Mouse (Mus musculus): ENCODE measurements around the gene Dennd1b. TPM values are rescaled to one million over a fixed set of nuclear protein-coding genes. Genes with fewer than 3 reads are reported as not detected.

The Dennd1b gene
- polyA plus RNA-seq, 1 experiment from 2014 or later, result 6.1 TPM

GRCm38 (mm10) chr1:139039529-139040230 lies 76.4 kb downstream of the Dennd1b start:
- ATAC-seq, result peak; percentile 65
- H3K4me1 ChIP-seq (ENCODE audit: control insufficient read depth, insufficient read depth, low read length), result 0 out of 2 replicates have a peak, but pooled peaks cover 3% of the 10 kb centered on the region
- no peaks in the 10 kb centered on the region for H3K27me3 ChIP-seq (replicated peaks; ENCODE audit: control insufficient read depth, insufficient read depth, low read length)
- no peak overlapping the region for H3K4me3 ChIP-seq (ENCODE audit: low read depth, low read length)
- no peaks in the 10 kb centered on the region for H3K9me3 ChIP-seq (replicated peaks; ENCODE audit: control insufficient read depth, low read length)
- no peaks in the 10 kb centered on the region for H3K36me3 ChIP-seq (ENCODE audit: control insufficient read depth, insufficient read depth, low read length)
- no peak overlapping the region for H3K27ac ChIP-seq (ENCODE audit: low read depth, low read length)
- no peak overlapping the region for H3K4me2 ChIP-seq (ENCODE audit: low read length)
- H3K9ac ChIP-seq (ENCODE audit: low read length), result no peak overlapping the region
- 27% methylated on average over 7 of the region's 7 CpGs for WGBS
- peak; percentile 68 for DNase-seq (ENCODE audit: low spot score)

- Histone ChIP-seq H3K4me1 (ENCODE audit: control insufficient read depth, insufficient read depth, low read length) (peaks cover 6% of the 10 kb centered on the region), H3K36me3 (ENCODE audit: control insufficient read depth, insufficient read depth, low read length) (no peaks in the 10 kb centered on the region), H3K4me3 (ENCODE audit: low read depth, low read length) (no peak overlapping the region), H3K9ac (ENCODE audit: low read length) (no peak overlapping the region), H3K27ac (ENCODE audit: low read depth, low read length) (no peak overlapping the region), H3K4me2 (ENCODE audit: low read length) (no peak overlapping the region), H3K9me3 (replicated peaks; ENCODE audit: control insufficient read depth, low read length) (no peaks in the 10 kb centered on the region), H3K27me3 (replicated peaks; ENCODE audit: control insufficient read depth, insufficient read depth, low read length) (no peaks in the 10 kb centered on the region)
- ATAC-seq (no peak), DNase-seq (ENCODE audit: low spot score) (no peak)
- 64% methylated on average over 6 of the region's 6 CpGs for WGBS
These were observed 85.8 kb downstream of the Dennd1b start for GRCm38 (mm10) chr1:139049075-139049474.

- no peak overlapping the region for H3K4me3 ChIP-seq (ENCODE audit: low read depth, low read length)
- peak overlapping the region; percentile 7; the same call in 1 of the 2 replicates for H3K4me2 ChIP-seq (ENCODE audit: low read length)
- 58% methylated on average over 11 of the region's 11 CpGs for WGBS
- peaks cover 6% of the 10 kb centered on the region for H3K4me1 ChIP-seq (ENCODE audit: control insufficient read depth, insufficient read depth, low read length)
- ATAC-seq (peak; percentile 78), DNase-seq (ENCODE audit: low spot score) (peak; percentile 43)
- H3K9ac ChIP-seq (ENCODE audit: low read length), result no peak overlapping the region
- no peaks in the 10 kb centered on the region for H3K9me3 ChIP-seq (replicated peaks; ENCODE audit: control insufficient read depth, low read length)
- H3K27me3 ChIP-seq (replicated peaks; ENCODE audit: control insufficient read depth, insufficient read depth, low read length), result no peaks in the 10 kb centered on the region
- no peaks in the 10 kb centered on the region for H3K36me3 ChIP-seq (ENCODE audit: control insufficient read depth, insufficient read depth, low read length)
- H3K27ac ChIP-seq (ENCODE audit: low read depth, low read length), result peak overlapping the region; percentile 30; the same call in 1 of the 2 replicates
These were observed 86.7 kb downstream of the Dennd1b start for GRCm38 (mm10) chr1:139049881-139050472.

- ATAC-seq, result no peak
- Histone ChIP-seq H3K4me1 (ENCODE audit: control insufficient read depth, insufficient read depth, low read length) (peaks cover 6% of the 10 kb centered on the region), H3K4me2 (ENCODE audit: low read length) (no peak overlapping the region), H3K9me3 (replicated peaks; ENCODE audit: control insufficient read depth, low read length) (no peaks in the 10 kb centered on the region), H3K27me3 (replicated peaks; ENCODE audit: control insufficient read depth, insufficient read depth, low read length) (no peaks in the 10 kb centered on the region), H3K4me3 (ENCODE audit: low read depth, low read length) (no peak overlapping the region), H3K27ac (ENCODE audit: low read depth, low read length) (no peak overlapping the region), H3K36me3 (ENCODE audit: control insufficient read depth, insufficient read depth, low read length) (no peaks in the 10 kb centered on the region), H3K9ac (ENCODE audit: low read length) (no peak overlapping the region)
- no peak for DNase-seq (ENCODE audit: low spot score)
These were observed 89.8 kb downstream of the Dennd1b start for GRCm38 (mm10) chr1:139053003-139053402.

- H3K9ac ChIP-seq (ENCODE audit: low read length), result no peak overlapping the region
These were observed 97.1 kb downstream of the Dennd1b start for GRCm38 (mm10) chr1:139060301-139060700.

GRCm38 (mm10) chr1:139064711-139065110 lies 101.5 kb downstream of the Dennd1b start:
- Histone ChIP-seq H3K27me3 (replicated peaks; ENCODE audit: control insufficient read depth, insufficient read depth, low read length) (no peaks in the 10 kb centered on the region), H3K9ac (ENCODE audit: low read length) (no peak overlapping the region), H3K27ac (ENCODE audit: low read depth, low read length) (no peak overlapping the region), H3K36me3 (ENCODE audit: control insufficient read depth, insufficient read depth, low read length) (no peaks in the 10 kb centered on the region), H3K4me1 (ENCODE audit: control insufficient read depth, insufficient read depth, low read length) (no peaks in the 10 kb centered on the region; the same call in 1 of the 2 replicates), H3K4me3 (ENCODE audit: low read depth, low read length) (no peak overlapping the region), H3K4me2 (ENCODE audit: low read length) (no peak overlapping the region), H3K9me3 (replicated peaks; ENCODE audit: control insufficient read depth, low read length) (no peaks in the 10 kb centered on the region)
- WGBS, result 95% methylated on average over 2 of the region's 2 CpGs
- no peak for ATAC-seq
- DNase-seq (ENCODE audit: low spot score), result no peak

More at GRCm38 (mm10) chr1:139060301-139060700, 97.1 kb downstream of the Dennd1b start:
- no peak overlapping the region for H3K27ac ChIP-seq (ENCODE audit: low read depth, low read length)
- no peaks in the 10 kb centered on the region for H3K9me3 ChIP-seq (replicated peaks; ENCODE audit: control insufficient read depth, low read length)
- no peak overlapping the region for H3K4me3 ChIP-seq (ENCODE audit: low read depth, low read length)
- no peaks in the 10 kb centered on the region for H3K4me1 ChIP-seq (ENCODE audit: control insufficient read depth, insufficient read depth, low read length)
- DNase-seq (ENCODE audit: low spot score) (no peak), ATAC-seq (no peak)
- H3K4me2 ChIP-seq (ENCODE audit: low read length), result no peak overlapping the region
- 92% methylated on average over 5 of the region's 5 CpGs for WGBS
- no peaks in the 10 kb centered on the region for H3K27me3 ChIP-seq (replicated peaks; ENCODE audit: control insufficient read depth, insufficient read depth, low read length)
- H3K36me3 ChIP-seq (ENCODE audit: control insufficient read depth, insufficient read depth, low read length), result no peaks in the 10 kb centered on the region

- Histone ChIP-seq H3K27me3 (replicated peaks; ENCODE audit: control insufficient read depth, insufficient read depth, low read length) (no peaks in the 10 kb centered on the region), H3K36me3 (ENCODE audit: control insufficient read depth, insufficient read depth, low read length) (no peaks in the 10 kb centered on the region), H3K27ac (ENCODE audit: low read depth, low read length) (no peak overlapping the region), H3K9me3 (replicated peaks; ENCODE audit: control insufficient read depth, low read length) (no peaks in the 10 kb centered on the region), H3K4me1 (ENCODE audit: control insufficient read depth, insufficient read depth, low read length) (no peaks in the 10 kb centered on the region; the same call in 1 of the 2 replicates), H3K4me3 (ENCODE audit: low read depth, low read length) (no peak overlapping the region), H3K4me2 (ENCODE audit: low read length) (no peak overlapping the region), H3K9ac (ENCODE audit: low read length) (no peak overlapping the region)
- DNase-seq (ENCODE audit: low spot score) (peak; percentile 29), ATAC-seq (no peak; the same call in 1 of the 2 replicates)
- 67% methylated on average over 2 of the region's 2 CpGs for WGBS
These were observed 104.0 kb downstream of the Dennd1b start for GRCm38 (mm10) chr1:139067210-139067609.

- Histone ChIP-seq H3K36me3 (ENCODE audit: control insufficient read depth, insufficient read depth, low read length) (no peaks in the 10 kb centered on the region), H3K9me3 (replicated peaks; ENCODE audit: control insufficient read depth, low read length) (no peaks in the 10 kb centered on the region), H3K27ac (ENCODE audit: low read depth, low read length) (no peak overlapping the region), H3K9ac (ENCODE audit: low read length) (no peak overlapping the region), H3K27me3 (replicated peaks; ENCODE audit: control insufficient read depth, insufficient read depth, low read length) (no peaks in the 10 kb centered on the region), H3K4me2 (ENCODE audit: low read length) (no peak overlapping the region), H3K4me1 (ENCODE audit: control insufficient read depth, insufficient read depth, low read length) (no peaks in the 10 kb centered on the region; the same call in 1 of the 2 replicates), H3K4me3 (ENCODE audit: low read depth, low read length) (no peak overlapping the region)
- 71% methylated on average over 2 of the region's 2 CpGs for WGBS
- DNase-seq (ENCODE audit: low spot score), result no peak
- ATAC-seq, result no peak
These were observed 107.8 kb downstream of the Dennd1b start for GRCm38 (mm10) chr1:139071015-139071414.

GRCm38 (mm10) chr1:139075671-139076070 lies 112.4 kb downstream of the Dennd1b start:
- no peak for ATAC-seq
- Histone ChIP-seq H3K36me3 (ENCODE audit: control insufficient read depth, insufficient read depth, low read length) (no peaks in the 10 kb centered on the region), H3K27ac (ENCODE audit: low read depth, low read length) (no peak overlapping the region), H3K4me3 (ENCODE audit: low read depth, low read length) (no peak overlapping the region), H3K9ac (ENCODE audit: low read length) (no peak overlapping the region), H3K9me3 (replicated peaks; ENCODE audit: control insufficient read depth, low read length) (no peaks in the 10 kb centered on the region), H3K4me1 (ENCODE audit: control insufficient read depth, insufficient read depth, low read length) (peaks cover 10% of the 10 kb centered on the region; the same call in 1 of the 2 replicates), H3K4me2 (ENCODE audit: low read length) (no peak overlapping the region), H3K27me3 (replicated peaks; ENCODE audit: control insufficient read depth, insufficient read depth, low read length) (no peaks in the 10 kb centered on the region)
- 93% methylated on average over 2 of the region's 2 CpGs for WGBS
- no peak for DNase-seq (ENCODE audit: low spot score)
